ENCODE assay signal across 8 mouse cellular contexts in genomic region chr9:63612565-63613515, GRCm38 (mm10). TPM values are rescaled to one million over a fixed set of nuclear protein-coding genes. Genes with fewer than 3 reads are reported as not detected.
DNase-seq lines count a peak whose midpoint lies in the region; ATAC-seq and TF ChIP-seq lines count a peak whose summit lies in the region.

No protein-coding gene starts in this region.

- H3K4me3 ChIP-seq in heart, adult 2 months = no peak overlapping the region
- no peak overlapping the region for H3K4me3 ChIP-seq in limb, embryonic 12.5 days (replicated peaks)
- no peak overlapping the region for H3K4me3 ChIP-seq in neural tube, embryonic 15.5 days (replicated peaks)

- intact Hi-C loops in heart, adult 2 months (cut with DNase I) = loop anchor here (5.0 kb wide), 1 partner anchor 476 kb away; no protein-coding TSS in a partner anchor

- H3K27me3 ChIP-seq in heart, adult 2 months (ENCODE audit: control insufficient read depth, insufficient read depth, low read length) = no peaks in the 10 kb centered on the region
- no peaks in the 10 kb centered on the region for H3K27me3 ChIP-seq in limb, embryonic 12.5 days
- no peaks in the 10 kb centered on the region for H3K27me3 ChIP-seq in neural tube, embryonic 15.5 days (replicated peaks)

- peak in 1 of 2 experiments; percentile 12 for DNase-seq in heart, adult 2 months
- no peak for DNase-seq in heart, adult 9 months (ENCODE audit: low spot score in 2 of 2)
- DNase-seq in cerebellum, adult 9-10 months = peak; percentile 55
- peak; percentile 29 for DNase-seq in heart, postnatal 4 days
- no peak for DNase-seq in adrenal gland, adult 2 months
- no peak for DNase-seq in urinary bladder, postnatal 10 days (ENCODE audit: low spot score)

- H3K79me2 ChIP-seq in heart, adult 2 months (replicated peaks; ENCODE audit: control insufficient read depth, insufficient read depth, low read length) = peaks cover 5% of the 10 kb centered on the region

- peak; percentile 50; the same call in 1 of the 2 replicates for ATAC-seq in limb, embryonic 12.5 days (ENCODE audit: insufficient number of reproducible peaks, insufficient read depth, low FRiP score, low TSS enrichment, low read depth)
- ATAC-seq in neural tube, embryonic 15.5 days (ENCODE audit: low FRiP score) = peak; percentile 57

- TF ChIP-seq POLR2A in heart, adult 2 months (IDR thresholded peaks at IDR 0.05; ENCODE audit: insufficient read depth, low read depth, low read length) = no peak

- H3K36me3 ChIP-seq in heart, adult 2 months (ENCODE audit: control insufficient read depth, insufficient read depth, low read length) = no peaks in the 10 kb centered on the region
- H3K36me3 ChIP-seq in limb, embryonic 12.5 days = peaks cover 14% of the 10 kb centered on the region
- H3K36me3 ChIP-seq in neural tube, embryonic 15.5 days = peaks cover 9% of the 10 kb centered on the region

- H3K27ac ChIP-seq in heart, adult 2 months = no peak overlapping the region
- peak overlapping the region; percentile 76 for H3K27ac ChIP-seq in limb, embryonic 12.5 days
- H3K27ac ChIP-seq in neural tube, embryonic 15.5 days (replicated peaks) = no peak overlapping the region

- no peaks in the 10 kb centered on the region for H3K9me3 ChIP-seq in limb, embryonic 12.5 days
- H3K9me3 ChIP-seq in neural tube, embryonic 15.5 days (replicated peaks) = no peaks in the 10 kb centered on the region

- TF ChIP-seq EP300 in heart, adult 2 months (IDR thresholded peaks at IDR 0.05; ENCODE audit: insufficient read depth, low read depth, low read length) = no peak

- H3K4me1 ChIP-seq in heart, adult 2 months (ENCODE audit: control insufficient read depth, insufficient read depth, low read length) = peaks cover 8% of the 10 kb centered on the region
- H3K4me1 ChIP-seq in limb, embryonic 12.5 days (replicated peaks) = peaks cover 67% of the 10 kb centered on the region
- H3K4me1 ChIP-seq in neural tube, embryonic 15.5 days = peaks cover 43% of the 10 kb centered on the region

- H3K4me2 ChIP-seq in limb, embryonic 12.5 days = peak overlapping the region; percentile 31
- H3K4me2 ChIP-seq in neural tube, embryonic 15.5 days = peak overlapping the region; percentile 20; the same call in 1 of the 2 replicates

- TF ChIP-seq CTCF in heart, adult 2 months (IDR thresholded peaks at IDR 0.05) = peak; percentile 52

- H3K9ac ChIP-seq in heart, adult 2 months (ENCODE audit: low read depth, low read length) = no peak overlapping the region
- no peak overlapping the region for H3K9ac ChIP-seq in limb, embryonic 12.5 days (replicated peaks)
- H3K9ac ChIP-seq in neural tube, embryonic 15.5 days (replicated peaks) = no peak overlapping the region

- WGBS in heart, adult 2 months = 67% methylated on average over 16 of the region's 16 CpGs
- 35% methylated on average over 16 of the region's 16 CpGs for WGBS in limb, embryonic 12.5 days
- 40% methylated on average over 16 of the region's 16 CpGs for WGBS in neural tube, embryonic 15.5 days

RNA-seq across cellular contexts. Expression of gene Aagab, which starts 10.4 kb away (rescaled TPM):
- total RNA-seq in heart, adult 2 months (2021) = 10 to 100 TPM; 17.0 to 19.2 TPM
- 6.8 and 10.9 TPM in 2 replicates for polyA plus RNA-seq in heart, adult 2 months (2012; rRNA removed)
- 10 to 100 TPM; 18.7 to 22.7 TPM for total RNA-seq in heart, postnatal 4 days (2021)
- polyA plus RNA-seq in limb, embryonic 12.5 days (2016; fragmentation: Nextera tagmentation; extraction: Ambion mirVana) = 29.5 and 30.1 TPM in 2 replicates
- 51.5 and 56.0 TPM in 2 replicates for polyA plus RNA-seq in neural tube, embryonic 15.5 days (2015; fragmentation: Nextera tagmentation; extraction: Ambion mirVana)
- 10 to 100 TPM; 21.9 to 32.3 TPM for total RNA-seq in adrenal gland, adult 2 months (2021)
- polyA plus RNA-seq in adrenal gland, adult 2 months (2012; rRNA removed) = 11.8 and 14.1 TPM in 2 replicates

RNA-seq across cellular contexts. Expression of gene Iqch, which starts 10.5 kb away (rescaled TPM):
- not detected for total RNA-seq in heart, adult 2 months (2021)
- 0.06 TPM in 1 of 2 replicates, not detected in the other for polyA plus RNA-seq in heart, adult 2 months (2012; rRNA removed)
- not detected for total RNA-seq in heart, postnatal 4 days (2021)
- 0.19 and 0.34 TPM in 2 replicates for polyA plus RNA-seq in limb, embryonic 12.5 days (2016; fragmentation: Nextera tagmentation; extraction: Ambion mirVana)
- 0.12 and 0.24 TPM in 2 replicates for polyA plus RNA-seq in neural tube, embryonic 15.5 days (2015; fragmentation: Nextera tagmentation; extraction: Ambion mirVana)
- under 1 TPM in 1 of 2 experiments, not detected in 1; 0.12 TPM for total RNA-seq in adrenal gland, adult 2 months (2021)
- not detected in 2 replicates for polyA plus RNA-seq in adrenal gland, adult 2 months (2012; rRNA removed)

Comparison
In these comparisons a context has a peak if more than half of its experiments do, and no peak if none do; other contexts are left out.
1. DNase-seq: peak in cerebellum, adult 9-10 months (single experiment) and heart, postnatal 4 days (single experiment); none in heart, adult 9 months (0 of 2), adrenal gland, adult 2 months (single experiment) and urinary bladder, postnatal 10 days (single experiment).